Mouse (Mus musculus): ENCODE measurements around the gene 4931406P16Rik. TPM values are rescaled to one million over a fixed set of nuclear protein-coding genes. Genes with fewer than 3 reads are reported as not detected.

Gene 4931406P16Rik
- polyA plus RNA-seq, 1 experiment from 2014 or later: 25.2 TPM

GRCm38 (mm10) chr7:34302651-34303050 lies 10.7 kb downstream of the 4931406P16Rik start:
- Histone ChIP-seq H3K27me3 (ENCODE audit: insufficient read depth, poor library complexity, severe bottlenecking) (no peaks in the 10 kb centered on the region), H3K4me1 (replicated peaks) (no peaks in the 10 kb centered on the region), H3K4me3 (no peak overlapping the region), H3K36me3 (peaks cover 17% of the 10 kb centered on the region), H3K27ac (no peak overlapping the region), H3K9me3 (no peaks in the 10 kb centered on the region)
- no peak for DNase-seq (ENCODE audit: low spot score)
- WGBS: 78% methylated on average over 1 of the region's 1 CpGs

GRCm38 (mm10) chr7:34301952-34302351 lies 11.4 kb downstream of the 4931406P16Rik start:
- no peak for DNase-seq (ENCODE audit: low spot score)
- no peaks in the 10 kb centered on the region for H3K9me3 ChIP-seq
- WGBS: 90% methylated on average over 3 of the region's 3 CpGs
- H3K4me3 ChIP-seq: no peak overlapping the region
- H3K36me3 ChIP-seq: peaks cover 17% of the 10 kb centered on the region
- no peaks in the 10 kb centered on the region for H3K4me1 ChIP-seq (replicated peaks)
- no peaks in the 10 kb centered on the region for H3K27me3 ChIP-seq (ENCODE audit: insufficient read depth, poor library complexity, severe bottlenecking)
- no peak overlapping the region for H3K27ac ChIP-seq

- Histone ChIP-seq H3K27me3 (ENCODE audit: insufficient read depth, poor library complexity, severe bottlenecking) (no peaks in the 10 kb centered on the region), H3K4me3 (no peak overlapping the region), H3K36me3 (peaks cover 17% of the 10 kb centered on the region), H3K9me3 (no peaks in the 10 kb centered on the region), H3K4me1 (replicated peaks) (no peaks in the 10 kb centered on the region), H3K27ac (no peak overlapping the region)
- 88% methylated on average over 2 of the region's 2 CpGs for WGBS
- no peak for DNase-seq (ENCODE audit: low spot score)
These were observed 14.5 kb downstream of the 4931406P16Rik start for GRCm38 (mm10) chr7:34298818-34299217.

- Histone ChIP-seq H3K27me3 (ENCODE audit: insufficient read depth, poor library complexity, severe bottlenecking) (no peaks in the 10 kb centered on the region), H3K27ac (no peak overlapping the region), H3K36me3 (peaks cover 9% of the 10 kb centered on the region; the same call in 1 of the 2 replicates), H3K4me1 (replicated peaks) (no peaks in the 10 kb centered on the region), H3K9me3 (no peaks in the 10 kb centered on the region), H3K4me3 (no peak overlapping the region)
- 96% methylated on average over 3 of the region's 3 CpGs for WGBS
- DNase-seq (ENCODE audit: low spot score): no peak
These were observed 17.2 kb downstream of the 4931406P16Rik start for GRCm38 (mm10) chr7:34296124-34296523.

- Histone ChIP-seq H3K9me3 (no peaks in the 10 kb centered on the region), H3K27ac (no peak overlapping the region), H3K27me3 (ENCODE audit: insufficient read depth, poor library complexity, severe bottlenecking) (no peaks in the 10 kb centered on the region), H3K4me3 (no peak overlapping the region), H3K36me3 (no peaks in the 10 kb centered on the region; the same call in 1 of the 2 replicates), H3K4me1 (replicated peaks) (no peaks in the 10 kb centered on the region)
- WGBS: 88% methylated on average over 2 of the region's 2 CpGs
- no peak for DNase-seq (ENCODE audit: low spot score)
These were observed 20.7 kb downstream of the 4931406P16Rik start for GRCm38 (mm10) chr7:34292633-34293032.

- DNase-seq (ENCODE audit: low spot score): no peak
- H3K4me3 ChIP-seq: no peak overlapping the region
- H3K36me3 ChIP-seq: no peaks in the 10 kb centered on the region; the same call in 1 of the 2 replicates
- H3K27ac ChIP-seq: no peak overlapping the region
- H3K9me3 ChIP-seq: no peaks in the 10 kb centered on the region
- WGBS: 80% methylated on average over 1 of the region's 1 CpGs
- H3K4me1 ChIP-seq (replicated peaks): no peaks in the 10 kb centered on the region
- H3K27me3 ChIP-seq (ENCODE audit: insufficient read depth, poor library complexity, severe bottlenecking): no peaks in the 10 kb centered on the region
These were observed 22.1 kb downstream of the 4931406P16Rik start for GRCm38 (mm10) chr7:34291265-34291664.

- Histone ChIP-seq H3K27me3 (ENCODE audit: insufficient read depth, poor library complexity, severe bottlenecking) (no peaks in the 10 kb centered on the region), H3K4me3 (no peak overlapping the region), H3K36me3 (peaks cover under 1% of the 10 kb centered on the region; the same call in 1 of the 2 replicates), H3K27ac (no peak overlapping the region), H3K9me3 (no peaks in the 10 kb centered on the region), H3K4me1 (replicated peaks) (no peaks in the 10 kb centered on the region)
- DNase-seq (ENCODE audit: low spot score): no peak
These were observed 22.8 kb downstream of the 4931406P16Rik start for GRCm38 (mm10) chr7:34290450-34291151.

- H3K4me3 ChIP-seq: no peak overlapping the region
- H3K9me3 ChIP-seq: no peaks in the 10 kb centered on the region
- no peak overlapping the region for H3K27ac ChIP-seq
- WGBS: 96% methylated on average over 2 of the region's 2 CpGs
- no peaks in the 10 kb centered on the region for H3K4me1 ChIP-seq (replicated peaks)
- H3K27me3 ChIP-seq (ENCODE audit: insufficient read depth, poor library complexity, severe bottlenecking): no peaks in the 10 kb centered on the region
- peaks cover 20% of the 10 kb centered on the region for H3K36me3 ChIP-seq
- DNase-seq (ENCODE audit: low spot score): no peak
These were observed 35.7 kb downstream of the 4931406P16Rik start for GRCm38 (mm10) chr7:34277656-34278055.

GRCm38 (mm10) chr7:34276066-34276465 lies 37.3 kb downstream of the 4931406P16Rik start:
- H3K36me3 ChIP-seq: peaks cover 20% of the 10 kb centered on the region
- no peaks in the 10 kb centered on the region for H3K4me1 ChIP-seq (replicated peaks)
- H3K27ac ChIP-seq: no peak overlapping the region
- 94% methylated on average over 3 of the region's 3 CpGs for WGBS
- no peaks in the 10 kb centered on the region for H3K27me3 ChIP-seq (ENCODE audit: insufficient read depth, poor library complexity, severe bottlenecking)
- H3K4me3 ChIP-seq: no peak overlapping the region
- no peaks in the 10 kb centered on the region for H3K9me3 ChIP-seq
- no peak for DNase-seq (ENCODE audit: low spot score)

GRCm38 (mm10) chr7:34272465-34272864 lies 40.9 kb downstream of the 4931406P16Rik start:
- WGBS: 75% methylated on average over 4 of the region's 4 CpGs
- no peaks in the 10 kb centered on the region for H3K27me3 ChIP-seq (ENCODE audit: insufficient read depth, poor library complexity, severe bottlenecking)

GRCm38 (mm10) chr7:34268463-34268862 lies 44.9 kb downstream of the 4931406P16Rik start:
- WGBS: 75% methylated on average over 1 of the region's 1 CpGs

More at GRCm38 (mm10) chr7:34272465-34272864, 40.9 kb downstream of the 4931406P16Rik start:
- H3K4me3 ChIP-seq: no peak overlapping the region
- DNase-seq (ENCODE audit: low spot score): no peak
- no peaks in the 10 kb centered on the region for H3K9me3 ChIP-seq
- H3K27ac ChIP-seq: no peak overlapping the region
- H3K36me3 ChIP-seq: peaks cover 13% of the 10 kb centered on the region
- H3K4me1 ChIP-seq (replicated peaks): no peaks in the 10 kb centered on the region

GRCm38 (mm10) chr7:34266421-34266820 lies 46.9 kb downstream of the 4931406P16Rik start:
- Histone ChIP-seq H3K4me3 (no peak overlapping the region), H3K4me1 (replicated peaks) (no peaks in the 10 kb centered on the region), H3K27ac (no peak overlapping the region), H3K36me3 (peaks cover 26% of the 10 kb centered on the region), H3K27me3 (ENCODE audit: insufficient read depth, poor library complexity, severe bottlenecking) (no peaks in the 10 kb centered on the region), H3K9me3 (no peaks in the 10 kb centered on the region)
- no peak for DNase-seq (ENCODE audit: low spot score)

More at GRCm38 (mm10) chr7:34268463-34268862, 44.9 kb downstream of the 4931406P16Rik start:
- Histone ChIP-seq H3K27me3 (ENCODE audit: insufficient read depth, poor library complexity, severe bottlenecking) (no peaks in the 10 kb centered on the region), H3K4me1 (replicated peaks) (no peaks in the 10 kb centered on the region), H3K9me3 (no peaks in the 10 kb centered on the region), H3K27ac (no peak overlapping the region), H3K36me3 (peaks cover 6% of the 10 kb centered on the region), H3K4me3 (no peak overlapping the region)
- no peak for DNase-seq (ENCODE audit: low spot score)

- H3K4me3 ChIP-seq: no peak overlapping the region
- no peaks in the 10 kb centered on the region for H3K27me3 ChIP-seq (ENCODE audit: insufficient read depth, poor library complexity, severe bottlenecking)
- WGBS: 70% methylated on average over 5 of the region's 5 CpGs
- no peak for DNase-seq (ENCODE audit: low spot score)
- H3K36me3 ChIP-seq: peaks cover 29% of the 10 kb centered on the region
- no peak overlapping the region for H3K27ac ChIP-seq
- no peaks in the 10 kb centered on the region for H3K4me1 ChIP-seq (replicated peaks)
- no peaks in the 10 kb centered on the region for H3K9me3 ChIP-seq
These were observed 47.4 kb downstream of the 4931406P16Rik start for GRCm38 (mm10) chr7:34265876-34266346.

All from hindbrain, embryonic 10.5 days (tissue).